Comparison of ENCODE assay signal across 41 mouse cellular contexts in the genomic region with DNA sequence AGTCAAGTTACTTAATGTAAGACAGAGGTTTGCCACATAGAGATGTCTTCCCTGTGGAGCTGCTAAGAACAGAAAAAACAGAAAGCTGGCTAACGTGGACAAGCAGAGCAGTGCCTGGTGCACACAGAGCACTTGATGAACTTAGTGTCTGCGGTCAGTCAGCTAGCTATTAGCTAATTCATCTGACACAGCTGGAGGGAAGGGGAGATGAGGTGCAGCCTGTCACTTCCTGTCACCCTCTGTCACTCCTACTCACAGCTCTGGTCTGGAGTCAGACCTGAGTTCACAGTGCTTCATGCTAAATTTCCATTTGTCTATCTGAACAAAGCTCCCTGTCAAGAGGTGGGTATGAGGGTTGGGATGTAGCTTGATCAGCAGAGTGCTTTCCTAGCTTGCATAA. TPM values are rescaled to one million over a fixed set of nuclear protein-coding genes. Genes with fewer than 3 reads are reported as not detected.
A peak's percentile ranks its signal among the peaks of the same experiment; 100 is the strongest.
DNase-seq lines count a peak whose midpoint lies in the region; ATAC-seq and TF ChIP-seq lines count a peak whose summit lies in the region.
"Had no signal": no experiment of that assay in that cellular context is flagged by ENCODE, and none has a peak within 500 bp of the region (broad histone marks: within the 10 kb centered on the region; RNA-seq: fewer than 3 reads in every experiment).

No protein-coding gene starts in this region.

- H3K27ac ChIP-seq in lung, postnatal 0 days (ENCODE audit: low read length): no peak overlapping the region
- no peak overlapping the region for H3K27ac ChIP-seq in limb, embryonic 10.5 days
- H3K27ac ChIP-seq in forebrain, postnatal 0 days (ENCODE audit: low read depth, low read length): no peak overlapping the region
- H3K27ac ChIP-seq: hindbrain, embryonic 14.5 days; limb, embryonic 12.5 days; liver, embryonic 15.5 days; macrophage; midbrain, embryonic 10.5 days; midbrain, embryonic 15.5 days; neural tube, embryonic 15.5 days; stomach, postnatal 0 days had no signal

- WGBS in lung, postnatal 0 days: 41% methylated on average over 2 of the region's 2 CpGs
- 69% methylated on average over 2 of the region's 2 CpGs for WGBS in limb, embryonic 10.5 days
- WGBS in forebrain, postnatal 0 days: 61% methylated on average over 2 of the region's 2 CpGs

- no peaks in the 10 kb centered on the region for H3K9me3 ChIP-seq in lung, postnatal 0 days (ENCODE audit: low read length)
- no peaks in the 10 kb centered on the region for H3K9me3 ChIP-seq in limb, embryonic 10.5 days (replicated peaks)
- no peaks in the 10 kb centered on the region for H3K9me3 ChIP-seq in forebrain, postnatal 0 days (ENCODE audit: low read length)
- H3K9me3 ChIP-seq: limb, embryonic 12.5 days; liver, embryonic 15.5 days; midbrain, embryonic 10.5 days; midbrain, embryonic 15.5 days; neural tube, embryonic 15.5 days had no signal

- no peak overlapping the region for H3K9ac ChIP-seq in lung, postnatal 0 days (replicated peaks; ENCODE audit: low read depth)
- no peak overlapping the region for H3K9ac ChIP-seq in forebrain, postnatal 0 days
- H3K9ac ChIP-seq: heart, embryonic 12.5 days; hindbrain, embryonic 14.5 days; limb, embryonic 12.5 days; liver, embryonic 15.5 days; midbrain, embryonic 15.5 days; neural tube, embryonic 15.5 days had no signal

- no peak for TF ChIP-seq CTCF in lung, postnatal 0 days (IDR thresholded peaks at IDR 0.05)
- no peak for TF ChIP-seq CTCF in forebrain, postnatal 0 days (IDR thresholded peaks at IDR 0.05; ENCODE audit: low read depth)

- DNase-seq in lung, postnatal 0 days (ENCODE audit: low spot score): peak; percentile 38
- no peak for DNase-seq in lung, adult 18-20 months
- DNase-seq in A20 (ENCODE audit: low read depth, low spot score) (peak; percentile 80), MN1 (ENCODE audit: low spot score) (peak; percentile 72)
- DNase-seq in limb, embryonic 10.5 days (ENCODE audit: low spot score): peak; percentile 20
- no peak for DNase-seq in forebrain, postnatal 0 days
- no peak for DNase-seq in layer of hippocampus, adult 9-11 months
- DNase-seq in cerebellum, postnatal 36 days: no peak
- DNase-seq: adrenal gland, postnatal 36 days; cerebellum, adult 18-20 months; cerebellum, postnatal 10 days; gastrocnemius, postnatal 10 days; heart, adult 18-20 months; heart, postnatal 4 days; kidney, adult 18-20 months; kidney, postnatal 10 days; right cerebral cortex, adult 18-20 months; spleen, adult 18-20 months had no signal

- no peak for ATAC-seq in lung, postnatal 0 days
- ATAC-seq in forebrain, postnatal 0 days: no peak

- no peaks in the 10 kb centered on the region for H3K36me3 ChIP-seq in lung, postnatal 0 days (ENCODE audit: insufficient read depth, low read length)
- H3K36me3 ChIP-seq in limb, embryonic 10.5 days: no peaks in the 10 kb centered on the region
- H3K36me3 ChIP-seq in forebrain, postnatal 0 days (ENCODE audit: insufficient read depth): no peaks in the 10 kb centered on the region
- H3K36me3 ChIP-seq: heart, embryonic 12.5 days; limb, embryonic 12.5 days; liver, embryonic 15.5 days; midbrain, embryonic 10.5 days; midbrain, embryonic 15.5 days; neural tube, embryonic 15.5 days had no signal

- no peaks in the 10 kb centered on the region for H3K4me1 ChIP-seq in lung, postnatal 0 days (ENCODE audit: insufficient read depth, low read depth, low read length)
- peaks cover 17% of the 10 kb centered on the region for H3K4me1 ChIP-seq in limb, embryonic 10.5 days
- no peaks in the 10 kb centered on the region for H3K4me1 ChIP-seq in forebrain, postnatal 0 days (ENCODE audit: insufficient read depth)

- TF ChIP-seq EP300 in lung, postnatal 0 days (IDR thresholded peaks at IDR 0.05): no peak

- no peak overlapping the region for H3K4me2 ChIP-seq in lung, postnatal 0 days (replicated peaks; ENCODE audit: low read depth, low read length)
- H3K4me2 ChIP-seq in forebrain, postnatal 0 days (ENCODE audit: low read depth): no peak overlapping the region
- H3K4me2 ChIP-seq: heart, embryonic 12.5 days; hindbrain, embryonic 14.5 days; limb, embryonic 12.5 days; liver, embryonic 15.5 days; midbrain, embryonic 15.5 days; neural tube, embryonic 15.5 days had no signal

- H3K27me3 ChIP-seq in lung, postnatal 0 days (replicated peaks; ENCODE audit: insufficient read depth, low read length): no peaks in the 10 kb centered on the region
- peaks cover 63% of the 10 kb centered on the region for H3K27me3 ChIP-seq in limb, embryonic 10.5 days (ENCODE audit: low read depth, poor library complexity, severe bottlenecking)
- peaks cover 4% of the 10 kb centered on the region; the same call in 1 of the 2 replicates for H3K27me3 ChIP-seq in forebrain, postnatal 0 days (ENCODE audit: insufficient read depth, low read length)
- H3K27me3 ChIP-seq: neural tube, embryonic 15.5 days had no signal

- no peak overlapping the region for H3K4me3 ChIP-seq in lung, postnatal 0 days (ENCODE audit: low read depth, low read length)
- no peak overlapping the region for H3K4me3 ChIP-seq in limb, embryonic 10.5 days
- no peak overlapping the region for H3K4me3 ChIP-seq in forebrain, postnatal 0 days (ENCODE audit: low read depth, low read length)
- H3K4me3 ChIP-seq: erythroblast, embryonic 14.5 days; heart, embryonic 12.5 days; limb, embryonic 12.5 days; liver, embryonic 15.5 days; midbrain, embryonic 10.5 days; midbrain, embryonic 15.5 days; neural tube, embryonic 15.5 days had no signal

RNA-seq across cellular contexts. Expression of gene Olfr521, which starts 30.8 kb away (rescaled TPM):
- polyA plus RNA-seq in lung, postnatal 0 days (2015; fragmentation: Nextera tagmentation; extraction: Ambion mirVana): not detected in 2 replicates
- polyA plus RNA-seq in limb, embryonic 10.5 days (2016; fragmentation: Nextera tagmentation; extraction: Ambion mirVana): not detected in 2 replicates
- not detected in 2 replicates for total RNA-seq in forebrain, postnatal 0 days (2014; rRNA removed)
- polyA plus RNA-seq in forebrain, postnatal 0 days (2015; fragmentation: Nextera tagmentation; extraction: Ambion mirVana): not detected in 2 replicates
- total RNA-seq: adrenal gland, adult 18-20 months; adrenal gland, postnatal 36 days; gastrocnemius, postnatal 10 days; heart, adult 18-20 months; heart, postnatal 4 days; layer of hippocampus, postnatal 10 days; left cerebral cortex, adult 18-20 months; left cerebral cortex, postnatal 14 days; liver, adult 2 months; MEL had no signal
- polyA plus RNA-seq: brain, embryonic 14.5 days; cortical plate, adult 2 months; embryonic facial prominence, embryonic 14.5 days; erythroblast, embryonic 14.5 days; forebrain, embryonic 11.5 days; heart, embryonic 12.5 days; heart, postnatal 0 days; hindbrain, embryonic 14.5 days; intestine, embryonic 14.5 days; limb, embryonic 12.5 days; liver, adult 2 months; liver, embryonic 15.5 days; lung, embryonic 16.5 days; macrophage; midbrain, embryonic 10.5 days; midbrain, embryonic 15.5 days; neural tube, embryonic 15.5 days; stomach, postnatal 0 days had no signal

RNA-seq across cellular contexts. Expression of gene Neu3, which starts 34.1 kb away (rescaled TPM):
- 5.8 and 7.6 TPM in 2 replicates for polyA plus RNA-seq in lung, postnatal 0 days (2015; fragmentation: Nextera tagmentation; extraction: Ambion mirVana)
- 1.1 and 2.2 TPM in 2 replicates for polyA plus RNA-seq in limb, embryonic 10.5 days (2016; fragmentation: Nextera tagmentation; extraction: Ambion mirVana)
- total RNA-seq in forebrain, postnatal 0 days (2014; rRNA removed): 2.2 and 2.3 TPM in 2 replicates
- 0.65 and 1.5 TPM in 2 replicates for polyA plus RNA-seq in forebrain, postnatal 0 days (2015; fragmentation: Nextera tagmentation; extraction: Ambion mirVana)

Comparison
In these comparisons a context has a peak if more than half of its experiments do, and no peak if none do; other contexts are left out.
1. DNase-seq: peak in lung, postnatal 0 days (single experiment), A20 (single experiment), MN1 (single experiment) and limb, embryonic 10.5 days (single experiment); none in lung, adult 18-20 months (0 of 2), forebrain, postnatal 0 days (single experiment), layer of hippocampus, adult 9-11 months (single experiment) and cerebellum, postnatal 36 days (0 of 2).